Mouse (Mus musculus) erythroblast, embryonic 14.5 days (primary cell): ENCODE results near the gene Etv1. TPM values are rescaled to one million over a fixed set of nuclear protein-coding genes. Genes with fewer than 3 reads are reported as not detected.

ENCODE experiments used
- H3K27me3 ChIP-seq: 2 replicates; pipeline ENCODE4 v1.6.1; 2012; ENCODE audit warnings: inconsistent platforms; ENCODE audit not compliant: control insufficient read depth
- H3K36me3 ChIP-seq: 2 replicates; pipeline ENCODE4 v1.6.1; 2012; ENCODE audit warnings: mild to moderate bottlenecking, inconsistent platforms; ENCODE audit not compliant: control insufficient read depth
- H3K4me1 ChIP-seq: 2 replicates; pipeline ENCODE4 v1.6.1; 2012; ENCODE audit warnings: inconsistent platforms; ENCODE audit not compliant: control insufficient read depth
- H3K4me3 ChIP-seq: replicated peaks from 2 replicates; pipeline ENCODE3; 2012; ENCODE audit warnings: moderate library complexity, mild to moderate bottlenecking, inconsistent platforms
- H3K9me3 ChIP-seq: 2 replicates; pipeline ENCODE4 v1.6.1; 2012; ENCODE audit warnings: low read length, inconsistent platforms, mixed read lengths; ENCODE audit not compliant: control insufficient read depth
- GATA1 ChIP-seq: IDR thresholded peaks from 2 replicates; pipeline ENCODE4 v1.6.1; 2012; ENCODE audit warnings: low read length, inconsistent platforms, mixed read lengths
- TAL1 ChIP-seq: IDR thresholded peaks from 3 replicates; pipeline ENCODE4 v1.6.1; 2012; ENCODE audit warnings: low read length, inconsistent platforms, mixed read lengths
- polyA plus RNA-seq: library from polyadenylated mRNA; stranded (reverse); fragments of >175 nt; gene quantifications from 2 replicates; pipeline ENCODE4 v1.2.3, GENCODE M21; 2012

Gene Etv1
- polyA plus RNA-seq, 1 experiment = not detected

DNA sequence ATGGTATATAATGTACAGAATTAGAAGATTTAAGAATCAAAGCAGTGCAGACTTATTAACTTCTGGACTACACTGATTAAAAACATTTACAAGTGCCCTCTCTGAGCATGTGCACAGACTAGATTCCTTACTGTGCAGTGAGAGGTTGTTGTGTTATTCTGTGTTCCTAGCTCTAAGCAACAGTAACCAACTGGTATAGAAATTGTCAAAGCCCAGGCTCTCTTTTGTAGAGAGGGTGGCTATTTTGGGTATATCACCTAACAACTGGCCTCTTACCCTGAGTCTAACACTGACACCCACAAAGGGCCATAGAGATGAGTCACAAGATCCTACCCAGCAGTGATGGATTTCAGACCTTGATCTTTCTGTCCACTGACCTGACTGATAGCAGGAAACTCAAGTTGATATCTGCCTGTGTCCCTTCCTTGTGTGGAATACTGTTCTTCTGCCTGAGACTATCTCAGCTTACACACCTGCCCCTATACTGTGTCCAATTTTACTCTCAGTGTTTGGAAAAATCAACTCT lies 95.4 kb downstream of the Etv1 start:
- H3K36me3 ChIP-seq = no peaks in the 10 kb centered on the region
- no peaks in the 10 kb centered on the region for H3K4me1 ChIP-seq
- TF ChIP-seq TAL1 = no peak
- TF ChIP-seq GATA1 = no peak
- H3K9me3 ChIP-seq = no peaks in the 10 kb centered on the region
- H3K4me3 ChIP-seq = no peak overlapping the region
- H3K27me3 ChIP-seq = no peaks in the 10 kb centered on the region

DNA sequence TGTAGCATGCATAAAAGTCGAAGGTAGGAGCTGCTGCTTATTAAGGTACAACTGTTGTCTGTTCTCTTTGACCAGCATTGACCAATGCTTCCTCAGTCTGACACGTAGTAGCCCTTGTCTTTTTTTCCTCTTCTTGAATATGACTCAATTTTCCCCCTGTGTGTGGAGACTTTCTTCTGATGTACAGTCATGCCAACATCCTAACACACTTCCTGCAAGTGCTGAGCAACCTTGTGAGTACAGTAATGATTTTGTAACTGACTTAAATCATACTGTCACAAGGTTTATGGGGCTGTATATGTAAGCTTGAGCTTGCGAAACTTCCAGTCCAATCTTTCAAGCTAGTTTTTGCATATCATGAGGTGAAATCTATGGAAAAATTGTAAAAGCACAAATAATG lies 125.3 kb downstream of the Etv1 start:
- Histone ChIP-seq H3K36me3 (no peaks in the 10 kb centered on the region), H3K27me3 (no peaks in the 10 kb centered on the region), H3K4me1 (no peaks in the 10 kb centered on the region), H3K9me3 (peaks cover 4% of the 10 kb centered on the region), H3K4me3 (no peak overlapping the region)
- TF ChIP-seq TAL1 (no peak), GATA1 (no peak)

DNA sequence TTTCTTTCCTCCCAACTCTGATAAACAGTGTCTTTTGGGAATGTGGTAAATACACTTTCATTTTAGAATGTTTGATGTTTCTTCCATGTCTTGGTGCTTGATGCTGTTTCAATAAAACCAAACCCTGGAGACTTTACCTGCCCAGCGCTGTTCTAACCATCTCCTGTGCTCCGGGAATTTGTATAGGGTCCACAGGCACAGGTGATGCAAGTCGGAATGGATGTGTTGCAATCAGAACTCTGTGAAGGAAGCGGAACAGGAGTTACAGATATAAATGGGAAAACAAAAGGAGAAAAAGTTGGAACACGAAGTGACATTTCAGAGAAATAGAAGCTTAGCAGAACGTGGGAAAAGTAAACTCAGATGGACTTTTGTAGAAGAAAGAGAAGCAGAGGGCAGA lies 127.1 kb downstream of the Etv1 start:
- Histone ChIP-seq H3K4me3 (no peak overlapping the region), H3K36me3 (no peaks in the 10 kb centered on the region), H3K4me1 (no peaks in the 10 kb centered on the region), H3K27me3 (no peaks in the 10 kb centered on the region), H3K9me3 (peaks cover 4% of the 10 kb centered on the region)
- TF ChIP-seq GATA1 = no peak
- TF ChIP-seq TAL1 = no peak

DNA sequence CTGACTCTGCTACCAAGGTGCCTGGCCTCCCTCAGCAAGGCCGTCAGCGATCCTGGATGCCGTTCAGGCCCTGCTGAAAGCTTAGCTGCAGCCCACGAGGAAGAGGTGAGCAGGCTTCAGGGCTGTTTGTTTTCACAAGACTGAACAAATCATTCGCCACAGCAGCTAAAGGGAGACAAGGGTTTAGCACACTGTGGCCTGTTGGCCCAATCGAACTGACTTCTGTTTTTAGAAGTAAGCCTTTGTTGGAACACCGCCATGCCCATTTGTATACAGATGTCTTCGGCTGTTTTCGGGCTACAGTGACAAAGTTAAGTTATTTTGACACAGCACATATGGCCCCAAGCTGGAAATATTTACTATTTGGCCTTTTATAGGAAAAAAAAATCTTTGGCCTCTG lies 127.6 kb downstream of the Etv1 start:
- Histone ChIP-seq H3K9me3 (peaks cover 4% of the 10 kb centered on the region), H3K36me3 (no peaks in the 10 kb centered on the region), H3K4me3 (no peak overlapping the region), H3K27me3 (no peaks in the 10 kb centered on the region), H3K4me1 (no peaks in the 10 kb centered on the region)
- no peak for TF ChIP-seq GATA1
- no peak for TF ChIP-seq TAL1

DNA sequence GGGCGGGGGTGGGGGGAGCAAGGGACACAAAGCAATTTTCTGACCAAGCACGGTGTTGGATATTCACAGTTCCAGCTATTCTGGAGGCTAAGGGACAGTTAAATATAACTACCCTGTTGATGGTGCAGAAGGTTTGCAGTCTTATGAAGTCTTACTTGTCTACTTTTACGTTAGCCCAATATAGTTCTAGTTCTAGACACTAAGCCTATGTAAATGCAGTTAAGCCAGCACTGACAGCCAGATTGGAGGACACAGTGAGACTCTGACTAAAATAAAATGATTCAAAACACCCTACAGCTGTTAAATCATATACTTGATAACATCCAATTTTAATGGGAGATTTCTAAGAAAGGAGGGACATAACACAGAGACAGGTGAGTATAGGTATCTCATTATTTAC lies 129.8 kb downstream of the Etv1 start:
- Histone ChIP-seq H3K9me3 (peaks cover 4% of the 10 kb centered on the region), H3K27me3 (no peaks in the 10 kb centered on the region), H3K36me3 (no peaks in the 10 kb centered on the region), H3K4me1 (no peaks in the 10 kb centered on the region), H3K4me3 (no peak overlapping the region)
- TF ChIP-seq TAL1 = no peak
- TF ChIP-seq GATA1 = no peak
